Mouse (Mus musculus) CH12.LX (cell line): Measurements from ENCODE around the gene Dclk1.

Experiments
- CHD1 ChIP-seq: IDR thresholded peaks from 2 replicates; pipeline ENCODE4 v1.6.1; 2012; ENCODE audit warnings: low read depth, low read length, improper control_type of control experiment, inconsistent platforms
- CHD2 ChIP-seq: IDR thresholded peaks from 2 replicates; pipeline ENCODE4 v1.6.1; 2011; ENCODE audit warnings: low read length, improper control_type of control experiment
- CTCF ChIP-seq, 2 experiments: IDR thresholded peaks in 1 of 2; conservative IDR thresholded peaks in 1 of 2; 2 replicates each; pipeline ENCODE4 v1.5.1; 2011 to 2012; ENCODE audit warnings: low read depth in 2 of 2, low read length in 2 of 2, improper control_type of control experiment in 1 of 2, inconsistent platforms in 1 of 2, mild to moderate bottlenecking in 1 of 2, moderate library complexity in 1 of 2
- ELF1 ChIP-seq: IDR thresholded peaks from 2 replicates; pipeline ENCODE4 v1.6.1; 2014; ENCODE audit warnings: low read depth, mild to moderate bottlenecking, inconsistent platforms, low read length, improper control_type of control experiment
- EP300 ChIP-seq: IDR thresholded peaks from 2 replicates; pipeline ENCODE4 v1.6.1; 2011; ENCODE audit warnings: low read length, improper control_type of control experiment
- ETS1 ChIP-seq: conservative IDR thresholded peaks from 2 replicates; pipeline ENCODE4 v1.6.1; 2012; ENCODE audit warnings: low read depth, mild to moderate bottlenecking, inconsistent platforms, low read length, improper control_type of control experiment, moderate library complexity
- NRF1 ChIP-seq: IDR thresholded peaks from 2 replicates; pipeline ENCODE4 v1.6.1; 2014; ENCODE audit warnings: low read depth, mild to moderate bottlenecking, inconsistent platforms, low read length, improper control_type of control experiment, moderate library complexity
- POLR2A ChIP-seq: IDR thresholded peaks from 2 replicates; pipeline ENCODE4 v1.6.1; 2011; ENCODE audit warnings: low read depth, mild to moderate bottlenecking, improper control_type of control experiment, low read length
- TBP ChIP-seq: conservative IDR thresholded peaks from 2 replicates; pipeline ENCODE4 v1.6.1; 2011; ENCODE audit warnings: low read depth, low read length, improper control_type of control experiment
- TCF12 ChIP-seq: IDR thresholded peaks from 2 replicates; pipeline ENCODE4 v1.6.1; 2014; ENCODE audit warnings: low read depth, mild to moderate bottlenecking, inconsistent platforms, low read length, improper control_type of control experiment

DNA sequence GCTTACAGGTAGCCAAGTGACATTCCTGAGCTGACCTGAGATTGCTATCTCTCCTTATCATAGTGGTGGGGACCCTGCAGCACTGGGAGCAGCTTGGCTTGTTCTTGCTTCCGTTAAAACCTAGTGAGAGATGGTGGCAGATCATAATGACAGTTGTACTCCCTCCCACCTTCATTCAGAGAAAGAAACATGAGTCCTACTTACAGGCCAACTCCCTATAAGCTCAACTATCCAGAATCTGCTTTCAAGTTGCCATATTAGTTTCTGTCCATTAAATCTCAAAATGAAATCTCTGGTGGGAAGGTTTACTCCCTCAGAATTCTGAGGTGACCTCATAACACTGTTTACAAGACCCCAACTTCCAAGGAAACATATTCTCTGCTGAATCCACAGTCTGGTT lies 316.4 kb downstream of the Dclk1 start:
- TF ChIP-seq CTCF (conservative IDR thresholded peaks at IDR 0.05 in 1 of 2, IDR thresholded peaks at IDR 0.05 in 1 of 2; ENCODE audit: low read depth in 2 of 2, low read length in 2 of 2) (no peak), ETS1 (no peak), NRF1 (no peak), POLR2A (no peak), ELF1 (no peak), TBP (no peak), TCF12 (no peak), CHD1 (no peak), CHD2 (no peak), EP300 (no peak)
